Mouse (Mus musculus) hindbrain, embryonic 15.5 days (tissue): ENCODE results near the gene Klk1. TPM values are rescaled to one million over a fixed set of nuclear protein-coding genes. Genes with fewer than 3 reads are reported as not detected.

ENCODE experiments used
- ATAC-seq: fragments of 200-750 bp; cut with Nextera tagmentation; 2 replicates; pipeline ENCODE4 v1.8.0; 2017; ENCODE audit warnings: low read depth, moderate number of reproducible peaks, moderate TSS enrichment; ENCODE audit not compliant: low FRiP score
- H3K27ac ChIP-seq: fragments of 300-500 bp; sonication (generic); replicated peaks from 2 replicates; pipeline ENCODE4 v1.5.1; 2015; ENCODE audit warnings: mild to moderate bottlenecking, inconsistent platforms
- H3K27me3 ChIP-seq: fragments of 300-500 bp; sonication (generic); 2 replicates; pipeline ENCODE4 v1.6.1; 2015; ENCODE audit warnings: control low read depth, inconsistent platforms
- H3K36me3 ChIP-seq: fragments of 300-500 bp; sonication (generic); 2 replicates; pipeline ENCODE4 v1.6.1; 2015; ENCODE audit warnings: control low read depth, inconsistent platforms
- H3K4me1 ChIP-seq: fragments of 300-500 bp; sonication (generic); replicated peaks from 2 replicates; pipeline ENCODE4 v1.6.1; 2015; ENCODE audit warnings: control low read depth, inconsistent platforms
- H3K4me2 ChIP-seq: fragments of 300-500 bp; sonication (generic); 2 replicates; pipeline ENCODE4 v1.6.1; 2015; ENCODE audit warnings: moderate library complexity, mild to moderate bottlenecking, inconsistent platforms
- H3K4me3 ChIP-seq: fragments of 300-500 bp; sonication (generic); 2 replicates; pipeline ENCODE4 v1.5.1; 2015; ENCODE audit warnings: mild to moderate bottlenecking, inconsistent platforms
- H3K9ac ChIP-seq: fragments of 300-500 bp; sonication (generic); 2 replicates; pipeline ENCODE4 v1.6.1; 2015; ENCODE audit warnings: inconsistent platforms
- H3K9me3 ChIP-seq: fragments of 300-500 bp; sonication (generic); 2 replicates; pipeline ENCODE4 v1.6.1; 2016; ENCODE audit warnings: control low read depth, inconsistent platforms
- WGBS: fragments of 180-500 bp; shearing (Covaris S2); methylation state at CpG from one replicate; pipeline ENCODE4 v1.1.7; 2015; 5-methylcytosine and 5-hydroxymethylcytosine counted together
- polyA plus RNA-seq: library from polyadenylated mRNA; unstranded; fragments of >200 nt; fragmentation: Nextera tagmentation; extraction: Ambion mirVana; gene quantifications from 2 replicates; pipeline ENCODE4 v1.2.1, GENCODE M21; 2015

The Klk1 gene
- polyA plus RNA-seq, 1 experiment from 2014 or later = not detected

- H3K27me3 ChIP-seq = 0 out of 2 replicates have a peak, but pooled peaks cover 4% of the 10 kb centered on the region
- 81% methylated on average over 6 of the region's 6 CpGs for WGBS
- no peak overlapping the region for H3K27ac ChIP-seq
- H3K4me2 ChIP-seq = no peak overlapping the region
- H3K4me1 ChIP-seq = peaks cover 8% of the 10 kb centered on the region
- H3K9me3 ChIP-seq = no peaks in the 10 kb centered on the region
- H3K36me3 ChIP-seq = no peaks in the 10 kb centered on the region
- no peak overlapping the region for H3K9ac ChIP-seq
- no peak for ATAC-seq
- H3K4me3 ChIP-seq = no peak overlapping the region
These were observed 35.2 kb downstream of the Klk1 start for GRCm38 (mm10) chr7:44260410-44260809.

- Histone ChIP-seq H3K4me1 (peaks cover 8% of the 10 kb centered on the region), H3K27ac (no peak within 1 kb of the TSS), H3K9ac (no peak within 1 kb of the TSS), H3K36me3 (no peaks in the 10 kb centered on the region), H3K27me3 (0 out of 2 replicates have a peak, but pooled peaks cover 4% of the 10 kb centered on the region), H3K4me3 (no peak within 1 kb of the TSS), H3K9me3 (no peaks in the 10 kb centered on the region), H3K4me2 (no peak within 1 kb of the TSS)
- 35% methylated on average over 5 of the region's 5 CpGs for WGBS
- no peak for ATAC-seq
These were observed 36.0 kb downstream of the Klk1 start, which contains the start of gene Gm15517 for GRCm38 (mm10) chr7:44261147-44261546. TSS of gene Gm15517 (plus strand) at chr7:44261447.

GRCm38 (mm10) chr7:44262791-44263643 is 37.9 kb downstream of the Klk1 start:
- Histone ChIP-seq H3K4me2 (peak overlapping the region; percentile 78), H3K9me3 (no peaks in the 10 kb centered on the region), H3K27ac (peak overlapping the region; percentile 76), H3K27me3 (0 out of 2 replicates have a peak, but pooled peaks cover 4% of the 10 kb centered on the region), H3K9ac (peak overlapping the region; percentile 51), H3K4me1 (peaks cover 8% of the 10 kb centered on the region), H3K4me3 (peak overlapping the region; percentile 38), H3K36me3 (no peaks in the 10 kb centered on the region)
- WGBS = under 1% methylated on average over 34 of the region's 34 CpGs
- ATAC-seq = peak; percentile 87

- H3K9ac ChIP-seq = no peak overlapping the region
- H3K27me3 ChIP-seq = no peaks in the 10 kb centered on the region
- no peak overlapping the region for H3K4me3 ChIP-seq
- ATAC-seq = no peak
- no peak overlapping the region for H3K27ac ChIP-seq
- 88% methylated on average over 11 of the region's 11 CpGs for WGBS
- H3K9me3 ChIP-seq = no peaks in the 10 kb centered on the region
- peaks cover 5% of the 10 kb centered on the region for H3K4me1 ChIP-seq
- no peaks in the 10 kb centered on the region for H3K36me3 ChIP-seq
- H3K4me2 ChIP-seq = no peak overlapping the region
These were observed 43.0 kb downstream of the Klk1 start for GRCm38 (mm10) chr7:44268117-44268516.

GRCm38 (mm10) chr7:44269397-44269796 is 44.2 kb downstream of the Klk1 start:
- Histone ChIP-seq H3K27ac (no peak overlapping the region), H3K27me3 (0 out of 2 replicates have a peak, but pooled peaks cover 4% of the 10 kb centered on the region), H3K9me3 (no peaks in the 10 kb centered on the region), H3K36me3 (no peaks in the 10 kb centered on the region), H3K4me3 (no peak overlapping the region), H3K4me1 (no peaks in the 10 kb centered on the region), H3K4me2 (no peak overlapping the region), H3K9ac (no peak overlapping the region)
- ATAC-seq = no peak
- 84% methylated on average over 2 of the region's 2 CpGs for WGBS

GRCm38 (mm10) chr7:44271309-44271708 is 46.1 kb downstream of the Klk1 start:
- Histone ChIP-seq H3K4me1 (no peaks in the 10 kb centered on the region), H3K27me3 (0 out of 2 replicates have a peak, but pooled peaks cover 4% of the 10 kb centered on the region), H3K4me2 (no peak overlapping the region), H3K9me3 (no peaks in the 10 kb centered on the region), H3K36me3 (no peaks in the 10 kb centered on the region), H3K4me3 (no peak overlapping the region), H3K9ac (no peak overlapping the region), H3K27ac (no peak overlapping the region)
- ATAC-seq = no peak
- WGBS = 78% methylated on average over 2 of the region's 2 CpGs

- Histone ChIP-seq H3K27ac (no peak overlapping the region), H3K4me2 (no peak overlapping the region), H3K4me1 (no peaks in the 10 kb centered on the region), H3K9me3 (no peaks in the 10 kb centered on the region), H3K9ac (no peak overlapping the region), H3K4me3 (no peak overlapping the region), H3K27me3 (0 out of 2 replicates have a peak, but pooled peaks cover 4% of the 10 kb centered on the region), H3K36me3 (no peaks in the 10 kb centered on the region)
- ATAC-seq = no peak
- 87% methylated on average over 7 of the region's 7 CpGs for WGBS
These were observed 47.4 kb downstream of the Klk1 start for GRCm38 (mm10) chr7:44272546-44272945.

GRCm38 (mm10) chr7:44273446-44273845 is 48.3 kb downstream of the Klk1 start:
- 43% methylated on average over 7 of the region's 7 CpGs for WGBS
- no peak overlapping the region for H3K9ac ChIP-seq
- H3K27me3 ChIP-seq = 0 out of 2 replicates have a peak, but pooled peaks cover 4% of the 10 kb centered on the region
- H3K4me3 ChIP-seq = no peak overlapping the region
- no peaks in the 10 kb centered on the region for H3K36me3 ChIP-seq
- H3K27ac ChIP-seq = no peak overlapping the region
- H3K9me3 ChIP-seq = no peaks in the 10 kb centered on the region
- no peak overlapping the region for H3K4me2 ChIP-seq
- ATAC-seq = no peak
- H3K4me1 ChIP-seq = no peaks in the 10 kb centered on the region

GRCm38 (mm10) chr7:44274096-44274495 is 48.9 kb downstream of the Klk1 start:
- WGBS = 44% methylated on average over 11 of the region's 11 CpGs
- no peaks in the 10 kb centered on the region for H3K36me3 ChIP-seq

GRCm38 (mm10) chr7:44275546-44275945 is 50.4 kb downstream of the Klk1 start:
- H3K4me1 ChIP-seq = no peaks in the 10 kb centered on the region
- H3K4me2 ChIP-seq = no peak overlapping the region
- H3K9ac ChIP-seq = no peak overlapping the region
- no peaks in the 10 kb centered on the region for H3K36me3 ChIP-seq
- WGBS = 84% methylated on average over 3 of the region's 3 CpGs
- no peak for ATAC-seq
- no peaks in the 10 kb centered on the region for H3K9me3 ChIP-seq
- no peak overlapping the region for H3K27ac ChIP-seq
- no peak overlapping the region for H3K4me3 ChIP-seq
- 0 out of 2 replicates have a peak, but pooled peaks cover 4% of the 10 kb centered on the region for H3K27me3 ChIP-seq

More at GRCm38 (mm10) chr7:44274096-44274495, 48.9 kb downstream of the Klk1 start:
- H3K9ac ChIP-seq = no peak overlapping the region
- ATAC-seq = no peak
- no peak overlapping the region for H3K4me3 ChIP-seq
- no peaks in the 10 kb centered on the region for H3K4me1 ChIP-seq
- H3K9me3 ChIP-seq = no peaks in the 10 kb centered on the region
- no peak overlapping the region for H3K27ac ChIP-seq
- H3K4me2 ChIP-seq = no peak overlapping the region
- H3K27me3 ChIP-seq = 0 out of 2 replicates have a peak, but pooled peaks cover 4% of the 10 kb centered on the region

GRCm38 (mm10) chr7:44276461-44277249 is 51.5 kb downstream of the Klk1 start:
- 67% methylated on average over 9 of the region's 10 CpGs for WGBS
- Histone ChIP-seq H3K27ac (no peak overlapping the region), H3K4me2 (no peak overlapping the region), H3K4me1 (0 out of 2 replicates have a peak, but pooled peaks cover 3% of the 10 kb centered on the region), H3K27me3 (0 out of 2 replicates have a peak, but pooled peaks cover 4% of the 10 kb centered on the region), H3K36me3 (no peaks in the 10 kb centered on the region), H3K4me3 (no peak overlapping the region), H3K9ac (no peak overlapping the region), H3K9me3 (no peaks in the 10 kb centered on the region)
- ATAC-seq = no peak

GRCm38 (mm10) chr7:44277250-44277622 is 52.1 kb downstream of the Klk1 start:
- no peak overlapping the region for H3K9ac ChIP-seq
- 35% methylated on average over 2 of the region's 2 CpGs for WGBS
- no peak for ATAC-seq

More at GRCm38 (mm10) chr7:44277250-44277622, 52.1 kb downstream of the Klk1 start:
- H3K4me1 ChIP-seq = 0 out of 2 replicates have a peak, but pooled peaks cover 6% of the 10 kb centered on the region
- H3K36me3 ChIP-seq = no peaks in the 10 kb centered on the region
- H3K27ac ChIP-seq = no peak overlapping the region
- no peaks in the 10 kb centered on the region for H3K9me3 ChIP-seq
- 0 out of 2 replicates have a peak, but pooled peaks cover 4% of the 10 kb centered on the region for H3K27me3 ChIP-seq
- no peak overlapping the region for H3K4me3 ChIP-seq
- H3K4me2 ChIP-seq = no peak overlapping the region
